In the genomic region with DNA sequence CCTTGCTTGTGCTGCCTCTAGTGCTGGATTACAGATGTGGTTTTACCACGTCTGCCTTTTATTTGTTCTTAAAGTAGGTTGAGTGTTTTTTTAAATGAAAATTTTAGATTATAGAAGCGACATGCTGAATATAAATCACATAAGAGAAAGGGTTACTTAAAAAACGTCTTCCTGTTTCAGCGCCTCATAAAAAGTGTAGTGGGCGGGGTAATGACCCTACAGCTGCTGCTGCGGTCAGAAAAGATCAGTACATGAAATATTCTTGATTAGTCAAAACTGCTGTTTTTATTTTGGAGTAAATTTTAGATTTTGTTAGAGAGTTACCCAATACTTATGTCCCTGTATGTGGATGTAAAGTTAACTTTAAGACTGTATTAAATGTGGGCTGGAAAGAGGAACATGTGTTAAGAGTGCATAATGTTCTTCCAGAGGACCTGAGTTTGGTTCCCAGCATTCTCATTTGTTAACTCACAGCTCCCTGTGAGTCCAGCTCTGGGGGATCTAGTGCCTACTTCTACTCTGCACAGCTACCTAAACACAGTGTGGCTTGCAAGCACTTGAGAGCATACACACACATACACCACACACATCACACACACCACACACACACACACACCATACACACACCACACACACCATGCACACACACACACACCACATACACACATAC, we compare ENCODE assay signal across 8 mouse cellular contexts. TPM values are rescaled to one million over a fixed set of nuclear protein-coding genes. Genes with fewer than 3 reads are reported as not detected.
DNase-seq lines count a peak whose midpoint lies in the region; ATAC-seq and TF ChIP-seq lines count a peak whose summit lies in the region.

No protein-coding gene starts in this region.

- ATAC-seq in heart, embryonic 16.5 days (replicated peaks; ENCODE audit: extremely low read depth, insufficient read depth, low FRiP score), result no peak
- ATAC-seq in stomach, embryonic 16.5 days (ENCODE audit: insufficient read depth, low FRiP score), result no peak

- H3K27ac ChIP-seq in heart, embryonic 16.5 days (ENCODE audit: low read length), result no peak overlapping the region
- peak overlapping the region; percentile 34 for H3K27ac ChIP-seq in spleen, adult 2 months (ENCODE audit: insufficient read depth, low read length)
- no peak overlapping the region for H3K27ac ChIP-seq in stomach, embryonic 16.5 days (ENCODE audit: low read length)

- peaks cover 23% of the 10 kb centered on the region for H3K4me1 ChIP-seq in heart, embryonic 16.5 days (ENCODE audit: control insufficient read depth, insufficient read depth, low read length)
- peaks cover 15% of the 10 kb centered on the region for H3K4me1 ChIP-seq in spleen, adult 2 months (ENCODE audit: control insufficient read depth, insufficient read depth, insufficient read length)
- peaks cover 22% of the 10 kb centered on the region for H3K4me1 ChIP-seq in stomach, embryonic 16.5 days (ENCODE audit: control insufficient read depth, insufficient read depth, low read length)

- no peak overlapping the region for H3K4me2 ChIP-seq in heart, embryonic 16.5 days (ENCODE audit: low read depth, low read length)
- H3K4me2 ChIP-seq in stomach, embryonic 16.5 days (ENCODE audit: low read depth, low read length), result peak overlapping the region; percentile 74

- no peak for TF ChIP-seq CTCF in spleen, adult 2 months (IDR thresholded peaks at IDR 0.05; ENCODE audit: extremely low read depth, insufficient read depth, insufficient read length, insufficient replicate concordance)

- H3K9me3 ChIP-seq in heart, embryonic 16.5 days (replicated peaks; ENCODE audit: control insufficient read depth, low read length), result no peaks in the 10 kb centered on the region
- H3K9me3 ChIP-seq in stomach, embryonic 16.5 days (replicated peaks; ENCODE audit: control insufficient read depth, low read length), result no peaks in the 10 kb centered on the region

- DNase-seq in heart, postnatal 36 days, result no peak
- DNase-seq in spleen, adult 2 months (ENCODE audit: low read depth in 1 of 2, low spot score in 2 of 2), result no peak
- no peak for DNase-seq in spleen, postnatal 4 days (ENCODE audit: low spot score in 2 of 2)
- peak; percentile 16 to 27 for DNase-seq in kidney, postnatal 36 days
- no peak for DNase-seq in left cerebral cortex, postnatal 10 days (ENCODE audit: extremely low spot score in 1 of 2, low spot score in 2 of 2)
- no peak for DNase-seq in layer of hippocampus, adult 11-12 months (ENCODE audit: low spot score)

- H3K4me3 ChIP-seq in heart, embryonic 16.5 days (ENCODE audit: low read length), result 0 out of 2 replicates have a peak overlapping the region, but pooled peaks have one; percentile 15
- peak overlapping the region; percentile 32; the same call in 1 of the 2 replicates for H3K4me3 ChIP-seq in spleen, adult 2 months (ENCODE audit: extremely low read depth, insufficient read depth, insufficient read length)
- peak overlapping the region; percentile 17; the same call in 1 of the 2 replicates for H3K4me3 ChIP-seq in stomach, embryonic 16.5 days (replicated peaks; ENCODE audit: low read length)

- TF ChIP-seq POLR2A in spleen, adult 2 months (IDR thresholded peaks at IDR 0.05; ENCODE audit: low read depth, low read length), result no peak

- no peaks in the 10 kb centered on the region for H3K27me3 ChIP-seq in heart, embryonic 16.5 days (ENCODE audit: control insufficient read depth, insufficient read depth, low read length)
- H3K27me3 ChIP-seq in spleen, adult 2 months (ENCODE audit: control insufficient read depth, insufficient read depth, low read length), result no peaks in the 10 kb centered on the region
- H3K27me3 ChIP-seq in stomach, embryonic 16.5 days (ENCODE audit: control insufficient read depth, insufficient read depth, low read length), result no peaks in the 10 kb centered on the region

- intact Hi-C loops in heart, postnatal 36 days (cut with DNase I), result no loop called here
- intact Hi-C loops in left cerebral cortex, postnatal 10 days (cut with DNase I), result loop anchor here (10.0 kb wide), 2 partner anchors 141 to 261 kb away; no protein-coding TSS in a partner anchor

- 53% methylated on average over 6 of the region's 6 CpGs for WGBS in heart, embryonic 16.5 days
- 1% methylated on average over 6 of the region's 6 CpGs for WGBS in spleen, adult 2 months
- WGBS in stomach, embryonic 16.5 days, result 27% methylated on average over 6 of the region's 6 CpGs

- H3K36me3 ChIP-seq in heart, embryonic 16.5 days (ENCODE audit: control insufficient read depth, insufficient read depth), result peaks cover 11% of the 10 kb centered on the region
- H3K36me3 ChIP-seq in spleen, adult 2 months (ENCODE audit: control insufficient read depth, insufficient read depth, low read length), result peaks cover 10% of the 10 kb centered on the region
- H3K36me3 ChIP-seq in stomach, embryonic 16.5 days (ENCODE audit: control insufficient read depth, insufficient read depth, low read length), result peaks cover 14% of the 10 kb centered on the region

- H3K9ac ChIP-seq in heart, embryonic 16.5 days (ENCODE audit: low read length), result no peak overlapping the region
- no peak overlapping the region for H3K9ac ChIP-seq in stomach, embryonic 16.5 days (ENCODE audit: low read length)

RNA-seq across cellular contexts. Expression of a gene that starts 14.1 kb away (rescaled TPM):
- 32.0 and 37.9 TPM in 2 replicates for polyA plus RNA-seq in heart, embryonic 16.5 days (2015; fragmentation: Nextera tagmentation; extraction: Ambion mirVana)
- total RNA-seq in heart, postnatal 36 days (2021), result 10 to 100 TPM; 23.1 to 27.5 TPM
- 8.7 and 9.4 TPM in 2 replicates for polyA plus RNA-seq in spleen, adult 2 months (2012; rRNA removed)
- 94.1 and 101 TPM in 2 replicates for polyA plus RNA-seq in stomach, embryonic 16.5 days (2015; fragmentation: Nextera tagmentation; extraction: Ambion mirVana)
- total RNA-seq in left cerebral cortex, postnatal 10 days (2021), result 100 to 1,000 TPM in 1 of 2 experiments, 10 to 100 TPM in 1; 92.7 to 103 TPM

RNA-seq across cellular contexts. Expression of a gene that starts 37.9 kb away (rescaled TPM):
- 32.0 and 36.0 TPM in 2 replicates for polyA plus RNA-seq in heart, embryonic 16.5 days (2015; fragmentation: Nextera tagmentation; extraction: Ambion mirVana)
- total RNA-seq in heart, postnatal 36 days (2021), result 10 to 100 TPM; 28.6 to 29.1 TPM
- 5.1 and 5.6 TPM in 2 replicates for polyA plus RNA-seq in spleen, adult 2 months (2012; rRNA removed)
- polyA plus RNA-seq in stomach, embryonic 16.5 days (2015; fragmentation: Nextera tagmentation; extraction: Ambion mirVana), result 51.7 and 53.2 TPM in 2 replicates
- 10 to 100 TPM; 58.6 to 59.2 TPM for total RNA-seq in left cerebral cortex, postnatal 10 days (2021)

RNA-seq across cellular contexts. Expression of a gene that starts 38.3 kb away (rescaled TPM):
- 57.6 and 73.1 TPM in 2 replicates for polyA plus RNA-seq in heart, embryonic 16.5 days (2015; fragmentation: Nextera tagmentation; extraction: Ambion mirVana)
- total RNA-seq in heart, postnatal 36 days (2021), result 10 to 100 TPM; 34.9 to 36.2 TPM
- 4.2 and 4.4 TPM in 2 replicates for polyA plus RNA-seq in spleen, adult 2 months (2012; rRNA removed)
- polyA plus RNA-seq in stomach, embryonic 16.5 days (2015; fragmentation: Nextera tagmentation; extraction: Ambion mirVana), result 64.8 and 69.9 TPM in 2 replicates
- total RNA-seq in left cerebral cortex, postnatal 10 days (2021), result 10 to 100 TPM; 91.5 to 94.5 TPM

Comparison
In these comparisons a context has a peak if more than half of its experiments do, and no peak if none do; other contexts are left out.
1. DNase-seq: peak in kidney, postnatal 36 days (2 of 2); none in heart, postnatal 36 days (0 of 2), spleen, adult 2 months (0 of 2), spleen, postnatal 4 days (0 of 2), left cerebral cortex, postnatal 10 days (0 of 2) and layer of hippocampus, adult 11-12 months (single experiment).
2. RNA of a gene that starts 38.3 kb away (polyA plus RNA-seq): 57.6 to 73.1 TPM in heart, embryonic 16.5 days and 64.8 to 69.9 TPM in stomach, embryonic 16.5 days; 4.2 to 4.4 TPM in spleen, adult 2 months; every median in the first group is over 10 times any median in the second.
3. Peak in every context shown above with its lines, with median percentiles within 50 percentile points of each other: H3K4me3 ChIP-seq.